Mouse (Mus musculus) limb, embryonic 10.5 days (tissue): ENCODE measurements around the gene 9130230L23Rik. TPM values are rescaled to one million over a fixed set of nuclear protein-coding genes. Genes with fewer than 3 reads are reported as not detected.

Experiments
- DNase-seq: peaks from one replicate; pipeline ENCODE4 v3.0.0-alpha.2; 2017; ENCODE audit warnings: low spot score
- H3K27ac ChIP-seq: fragments of 300-500 bp; sonication (generic); 2 replicates; pipeline ENCODE4 v1.5.1; 2016; ENCODE audit warnings: mild to moderate bottlenecking
- H3K27me3 ChIP-seq: fragments of 300-500 bp; sonication (generic); 2 replicates; pipeline ENCODE4 v1.6.1; 2016; ENCODE audit warnings: low read depth, mild to moderate bottlenecking; ENCODE audit not compliant: poor library complexity, severe bottlenecking
- H3K36me3 ChIP-seq: fragments of 300-500 bp; sonication (generic); 2 replicates; pipeline ENCODE4 v1.6.1; 2016; ENCODE audit warnings: mild to moderate bottlenecking, moderate library complexity
- H3K4me1 ChIP-seq: fragments of 300-500 bp; sonication (generic); 2 replicates; pipeline ENCODE4 v1.6.1; 2016
- H3K4me3 ChIP-seq: fragments of 300-500 bp; sonication (generic); 2 replicates; pipeline ENCODE4 v1.5.1; 2016; ENCODE audit warnings: mild to moderate bottlenecking, moderate library complexity
- H3K9me3 ChIP-seq: fragments of 300-500 bp; sonication (generic); replicated peaks from 2 replicates; pipeline ENCODE4 v1.6.1; 2016; ENCODE audit warnings: mild to moderate bottlenecking
- WGBS: fragments of 180-500 bp; shearing (Covaris S2); methylation state at CpG from one replicate; pipeline ENCODE4 v1.1.7; 2016; 5-methylcytosine and 5-hydroxymethylcytosine counted together
- microRNA-seq: library from miRNA; unstranded; fragments of <30 nt; microRNA quantifications from one replicate; pipeline ENCODE4, GENCODE M21; 2017
- polyA plus RNA-seq: library from polyadenylated mRNA; unstranded; fragments of >200 nt; fragmentation: Nextera tagmentation; extraction: Ambion mirVana; gene quantifications from 2 replicates; pipeline ENCODE4 v1.2.1, GENCODE M21; 2016

9130230L23Rik gene
- polyA plus RNA-seq, 1 experiment from 2014 or later: 0.10 TPM

GRCm38 (mm10) chr5:65934783-65935182, 69.3 kb downstream of the 9130230L23Rik start, which contains the start of gene Chrna9:
Gene Chrna9, plus strand, starts transcription at chr5:65934921.
- no peaks in the 10 kb centered on the region for H3K9me3 ChIP-seq
- no peaks in the 10 kb centered on the region for H3K27me3 ChIP-seq
- no peak within 1 kb of the TSS for H3K27ac ChIP-seq
- no peaks in the 10 kb centered on the region for H3K36me3 ChIP-seq
- H3K4me3 ChIP-seq: no peak within 1 kb of the TSS
- DNase-seq: no peak
- 90% methylated on average over 5 of the region's 5 CpGs for WGBS
- no peaks in the 10 kb centered on the region for H3K4me1 ChIP-seq

- no peaks in the 10 kb centered on the region for H3K27me3 ChIP-seq
- no peaks in the 10 kb centered on the region for H3K9me3 ChIP-seq
- no peak overlapping the region for H3K4me3 ChIP-seq
- no peaks in the 10 kb centered on the region for H3K4me1 ChIP-seq
- H3K36me3 ChIP-seq: no peaks in the 10 kb centered on the region
- H3K27ac ChIP-seq: no peak overlapping the region
- DNase-seq: no peak
- 90% methylated on average over 2 of the region's 2 CpGs for WGBS
These were observed 70.3 kb downstream of the 9130230L23Rik start for GRCm38 (mm10) chr5:65933764-65934163.

GRCm38 (mm10) chr5:65933258-65933657, 70.8 kb downstream of the 9130230L23Rik start:
- H3K4me3 ChIP-seq: no peak overlapping the region
- H3K36me3 ChIP-seq: no peaks in the 10 kb centered on the region
- H3K27ac ChIP-seq: no peak overlapping the region
- H3K27me3 ChIP-seq: no peaks in the 10 kb centered on the region
- WGBS: 86% methylated on average over 4 of the region's 4 CpGs
- no peaks in the 10 kb centered on the region for H3K4me1 ChIP-seq
- DNase-seq: no peak
- H3K9me3 ChIP-seq: no peaks in the 10 kb centered on the region

- no peak for DNase-seq
- Histone ChIP-seq H3K36me3 (no peaks in the 10 kb centered on the region), H3K27ac (no peak overlapping the region), H3K4me1 (no peaks in the 10 kb centered on the region), H3K27me3 (no peaks in the 10 kb centered on the region), H3K9me3 (no peaks in the 10 kb centered on the region), H3K4me3 (no peak overlapping the region)
- WGBS: 89% methylated on average over 4 of the region's 4 CpGs
These were observed 73.9 kb downstream of the 9130230L23Rik start for GRCm38 (mm10) chr5:65930171-65930570.

Small RNA genes lying within 50 kb of the gene (microRNA-seq; reads per million reads assigned to microRNA genes)
- not detected for gene Gm25952

Other genes with a start within 250 kb of the 9130230L23Rik start
- gene N4bp2, start 240.8 kb downstream of the 9130230L23Rik start, polyA plus RNA-seq: 33.3 and 39.8 TPM in 2 replicates
- gene Rhoh, start 143.1 kb downstream of the 9130230L23Rik start, polyA plus RNA-seq: 0.16 and 0.19 TPM in 2 replicates
- gene Chrna9, start 69.4 kb downstream of the 9130230L23Rik start, polyA plus RNA-seq: 0.23 TPM in 1 of 2 replicates, not detected in the other
- gene Rbm47, start 168.8 kb upstream of the 9130230L23Rik start, polyA plus RNA-seq: 1.1 TPM in 2 replicates